Mouse (Mus musculus) heart, embryonic 10.5 days (tissue): ENCODE results near the gene Gm266. TPM values are rescaled to one million over a fixed set of nuclear protein-coding genes. Genes with fewer than 3 reads are reported as not detected.

Experiments used
- DNase-seq: peaks from one replicate; pipeline ENCODE4 v3.0.0-alpha.2; 2017; ENCODE audit warnings: low spot score
- H3K27ac ChIP-seq: fragments of 300-500 bp; sonication (generic); 2 replicates; pipeline ENCODE4 v1.5.1; 2016; ENCODE audit warnings: mild to moderate bottlenecking
- H3K27me3 ChIP-seq: fragments of 300-500 bp; sonication (generic); 2 replicates; pipeline ENCODE4 v1.6.1; 2016; ENCODE audit warnings: mild to moderate bottlenecking; ENCODE audit not compliant: poor library complexity, insufficient read depth, severe bottlenecking
- H3K36me3 ChIP-seq: fragments of 300-500 bp; sonication (generic); 2 replicates; pipeline ENCODE4 v1.6.1; 2016; ENCODE audit warnings: mild to moderate bottlenecking, moderate library complexity
- H3K4me1 ChIP-seq: fragments of 300-500 bp; sonication (generic); 2 replicates; pipeline ENCODE4 v1.6.1; 2016; ENCODE audit warnings: mild to moderate bottlenecking
- H3K4me3 ChIP-seq: fragments of 300-500 bp; sonication (generic); 2 replicates; pipeline ENCODE4 v1.5.1; 2016; ENCODE audit warnings: mild to moderate bottlenecking, moderate library complexity
- H3K9me3 ChIP-seq: fragments of 300-500 bp; sonication (generic); 2 replicates; pipeline ENCODE4 v1.6.1; 2016; ENCODE audit warnings: mild to moderate bottlenecking, moderate library complexity
- WGBS: fragments of 180-500 bp; shearing (Covaris S2); methylation state at CpG from one replicate; pipeline ENCODE4 v1.1.7; 2016; 5-methylcytosine and 5-hydroxymethylcytosine counted together
- polyA plus RNA-seq: library from polyadenylated mRNA; unstranded; fragments of >200 nt; fragmentation: Nextera tagmentation; extraction: Ambion mirVana; gene quantifications from 2 replicates; pipeline ENCODE4 v1.2.1, GENCODE M21; 2016

Gene Gm266
- polyA plus RNA-seq, 1 experiment from 2014 or later = 15.2 TPM

- no peak for DNase-seq
- H3K9me3 ChIP-seq = no peaks in the 10 kb centered on the region
- H3K27ac ChIP-seq = no peak overlapping the region
- peaks cover 21% of the 10 kb centered on the region for H3K27me3 ChIP-seq
- no peaks in the 10 kb centered on the region for H3K36me3 ChIP-seq
- WGBS = 70% methylated on average over 7 of the region's 7 CpGs
- H3K4me3 ChIP-seq = no peak overlapping the region
- peaks cover 8% of the 10 kb centered on the region for H3K4me1 ChIP-seq
These were observed 17.4 kb downstream of the Gm266 start for GRCm38 (mm10) chr12:111468206-111468605.

- no peak overlapping the region for H3K4me3 ChIP-seq
- no peaks in the 10 kb centered on the region for H3K36me3 ChIP-seq
- 95% methylated on average over 3 of the region's 3 CpGs for WGBS
- peaks cover 19% of the 10 kb centered on the region for H3K27me3 ChIP-seq
- H3K27ac ChIP-seq = no peak overlapping the region
- H3K9me3 ChIP-seq = no peaks in the 10 kb centered on the region
- peaks cover 13% of the 10 kb centered on the region for H3K4me1 ChIP-seq
- no peak for DNase-seq
These were observed 19.3 kb downstream of the Gm266 start for GRCm38 (mm10) chr12:111466369-111466768.

- 76% methylated on average over 7 of the region's 7 CpGs for WGBS
- peaks cover 16% of the 10 kb centered on the region for H3K4me1 ChIP-seq
- H3K4me3 ChIP-seq = no peak overlapping the region
- peaks cover 18% of the 10 kb centered on the region for H3K27me3 ChIP-seq
- no peak for DNase-seq
- no peaks in the 10 kb centered on the region for H3K9me3 ChIP-seq
- no peak overlapping the region for H3K27ac ChIP-seq
- H3K36me3 ChIP-seq = no peaks in the 10 kb centered on the region
These were observed 22.1 kb downstream of the Gm266 start for GRCm38 (mm10) chr12:111463570-111463969.

GRCm38 (mm10) chr12:111457742-111458141 is 27.9 kb downstream of the Gm266 start:
- Histone ChIP-seq H3K4me1 (peaks cover 36% of the 10 kb centered on the region), H3K27ac (no peak overlapping the region), H3K27me3 (peaks cover 45% of the 10 kb centered on the region), H3K36me3 (no peaks in the 10 kb centered on the region), H3K9me3 (no peaks in the 10 kb centered on the region), H3K4me3 (no peak overlapping the region)
- 66% methylated on average over 1 of the region's 1 CpGs for WGBS
- no peak for DNase-seq

GRCm38 (mm10) chr12:111455860-111456259 is 29.8 kb downstream of the Gm266 start:
- no peaks in the 10 kb centered on the region for H3K9me3 ChIP-seq
- 54% methylated on average over 8 of the region's 8 CpGs for whole genome bisulfite sequencing
- peaks cover 62% of the 10 kb centered on the region for H3K27me3 ChIP-seq
- no peak for DNase-seq
- peaks cover 29% of the 10 kb centered on the region for H3K4me1 ChIP-seq
- no peak overlapping the region for H3K4me3 ChIP-seq
- peaks cover 7% of the 10 kb centered on the region; the same call in 1 of the 2 replicates for H3K36me3 ChIP-seq
- H3K27ac ChIP-seq = peak overlapping the region; percentile 60; the same call in 1 of the 2 replicates

- peak overlapping the region; percentile 60; the same call in 1 of the 2 replicates for H3K27ac ChIP-seq
- peaks cover 11% of the 10 kb centered on the region; the same call in 1 of the 2 replicates for H3K36me3 ChIP-seq
- no peak for DNase-seq
- no peak overlapping the region for H3K4me3 ChIP-seq
- H3K27me3 ChIP-seq = peaks cover 67% of the 10 kb centered on the region
- H3K9me3 ChIP-seq = no peaks in the 10 kb centered on the region
- H3K4me1 ChIP-seq = peaks cover 32% of the 10 kb centered on the region
- WGBS = 49% methylated on average over 12 of the region's 12 CpGs
These were observed 30.2 kb downstream of the Gm266 start for GRCm38 (mm10) chr12:111455311-111455846.

GRCm38 (mm10) chr12:111454543-111455280 is 30.9 kb downstream of the Gm266 start:
- Histone ChIP-seq H3K4me3 (no peak overlapping the region), H3K27ac (peak overlapping the region; percentile 31; the same call in 1 of the 2 replicates), H3K9me3 (no peaks in the 10 kb centered on the region), H3K36me3 (peaks cover 11% of the 10 kb centered on the region; the same call in 1 of the 2 replicates), H3K27me3 (peaks cover 73% of the 10 kb centered on the region), H3K4me1 (peaks cover 39% of the 10 kb centered on the region)
- 59% methylated on average over 10 of the region's 10 CpGs for WGBS
- no peak for DNase-seq

- no peak for DNase-seq
- WGBS = 24% methylated on average over 4 of the region's 4 CpGs
These were observed 31.6 kb downstream of the Gm266 start for GRCm38 (mm10) chr12:111454021-111454420.

GRCm38 (mm10) chr12:111451561-111451960 is 34.1 kb downstream of the Gm266 start:
- H3K9me3 ChIP-seq = no peaks in the 10 kb centered on the region
- H3K4me3 ChIP-seq = no peak overlapping the region
- no peak overlapping the region for H3K27ac ChIP-seq
- H3K27me3 ChIP-seq = peaks cover 93% of the 10 kb centered on the region
- peaks cover 70% of the 10 kb centered on the region for H3K4me1 ChIP-seq
- H3K36me3 ChIP-seq = peaks cover 11% of the 10 kb centered on the region
- no peak for DNase-seq
- WGBS = 87% methylated on average over 7 of the region's 7 CpGs

More at GRCm38 (mm10) chr12:111454021-111454420, 31.6 kb downstream of the Gm266 start:
- Histone ChIP-seq H3K9me3 (no peaks in the 10 kb centered on the region), H3K27ac (0 out of 2 replicates have a peak overlapping the region, but pooled peaks have one; percentile 25), H3K4me3 (no peak overlapping the region), H3K4me1 (peaks cover 46% of the 10 kb centered on the region), H3K36me3 (peaks cover 11% of the 10 kb centered on the region; the same call in 1 of the 2 replicates), H3K27me3 (peaks cover 80% of the 10 kb centered on the region)

- H3K4me3 ChIP-seq = no peak overlapping the region
- H3K27me3 ChIP-seq = peaks cover 93% of the 10 kb centered on the region
- peaks cover 11% of the 10 kb centered on the region for H3K36me3 ChIP-seq
- H3K27ac ChIP-seq = peak overlapping the region; percentile 44; the same call in 1 of the 2 replicates
- H3K4me1 ChIP-seq = peaks cover 71% of the 10 kb centered on the region
- no peak for DNase-seq
- 49% methylated on average over 6 of the region's 6 CpGs for WGBS
- H3K9me3 ChIP-seq = no peaks in the 10 kb centered on the region
These were observed 35.3 kb downstream of the Gm266 start for GRCm38 (mm10) chr12:111450359-111450758.

- H3K4me3 ChIP-seq = no peak overlapping the region
- 29% methylated on average over 13 of the region's 14 CpGs for WGBS
- H3K9me3 ChIP-seq = no peaks in the 10 kb centered on the region
- H3K27ac ChIP-seq = peak overlapping the region; percentile 44; the same call in 1 of the 2 replicates
- H3K27me3 ChIP-seq = peaks cover 95% of the 10 kb centered on the region
- no peak for DNase-seq
- H3K36me3 ChIP-seq = peaks cover 11% of the 10 kb centered on the region
- H3K4me1 ChIP-seq = peaks cover 61% of the 10 kb centered on the region
These were observed 36.5 kb downstream of the Gm266 start for GRCm38 (mm10) chr12:111448931-111449705.

- Histone ChIP-seq H3K36me3 (peaks cover 11% of the 10 kb centered on the region), H3K27ac (no peak overlapping the region), H3K4me3 (0 out of 2 replicates have a peak overlapping the region, but pooled peaks have one; percentile 25), H3K9me3 (no peaks in the 10 kb centered on the region), H3K4me1 (peaks cover 69% of the 10 kb centered on the region), H3K27me3 (peaks cover 98% of the 10 kb centered on the region)
- no peak for DNase-seq
- 35% methylated on average over 22 of the region's 22 CpGs for WGBS
These were observed 37.5 kb downstream of the Gm266 start for GRCm38 (mm10) chr12:111447898-111448760.
